Mouse (Mus musculus): ENCODE data around the gene Taok1. TPM values are rescaled to one million over a fixed set of nuclear protein-coding genes. Genes with fewer than 3 reads are reported as not detected.

Gene Taok1
- polyA plus RNA-seq, 1 experiment from 2014 or later, result 23.9 TPM

- H3K4me1 ChIP-seq (replicated peaks), result peaks cover 76% of the 10 kb centered on the region
- H3K9me3 ChIP-seq, result no peaks in the 10 kb centered on the region
- ATAC-seq, result no peak
- under 1% methylated on average over 55 of the region's 74 CpGs for WGBS
- H3K9ac ChIP-seq (replicated peaks), result peak within 1 kb of the TSS; percentile 97
- H3K4me3 ChIP-seq (replicated peaks), result peak within 1 kb of the TSS; percentile 97
- H3K27ac ChIP-seq, result peak within 1 kb of the TSS; percentile 89
- peaks cover 3% of the 10 kb centered on the region; the same call in 1 of the 2 replicates for H3K36me3 ChIP-seq
- no peaks in the 10 kb centered on the region for H3K27me3 ChIP-seq
- peak within 1 kb of the TSS; percentile 98 for H3K4me2 ChIP-seq (replicated peaks)
These were observed 113.9 kb downstream of the Taok1 start, which contains the start of gene Git1 for GRCm38 (mm10) chr11:77493512-77494343. TSS of gene Git1 (plus strand) at chr11:77493562.

GRCm38 (mm10) chr11:77492911-77493332 lies 114.7 kb downstream of the Taok1 start:
- Histone ChIP-seq H3K27ac (peak overlapping the region; percentile 89), H3K27me3 (no peaks in the 10 kb centered on the region), H3K4me2 (replicated peaks) (peak overlapping the region; percentile 98), H3K4me3 (replicated peaks) (peak overlapping the region; percentile 97), H3K9me3 (no peaks in the 10 kb centered on the region), H3K4me1 (replicated peaks) (peaks cover 76% of the 10 kb centered on the region), H3K36me3 (0 out of 2 replicates have a peak, but pooled peaks cover 3% of the 10 kb centered on the region), H3K9ac (replicated peaks) (peak overlapping the region; percentile 97)
- 1% methylated on average over 28 of the region's 32 CpGs for WGBS
- ATAC-seq, result peak; percentile 73

- Histone ChIP-seq H3K9ac (replicated peaks) (peak overlapping the region; percentile 97), H3K4me3 (replicated peaks) (peak overlapping the region; percentile 97), H3K4me1 (replicated peaks) (peaks cover 76% of the 10 kb centered on the region), H3K4me2 (replicated peaks) (peak overlapping the region; percentile 98), H3K27me3 (no peaks in the 10 kb centered on the region), H3K9me3 (no peaks in the 10 kb centered on the region), H3K36me3 (0 out of 2 replicates have a peak, but pooled peaks cover 3% of the 10 kb centered on the region), H3K27ac (peak overlapping the region; percentile 89)
- ATAC-seq, result no peak
- 0% methylated on average over 16 of the region's 18 CpGs for WGBS
These were observed 115.2 kb downstream of the Taok1 start for GRCm38 (mm10) chr11:77492311-77492871.

DNA sequence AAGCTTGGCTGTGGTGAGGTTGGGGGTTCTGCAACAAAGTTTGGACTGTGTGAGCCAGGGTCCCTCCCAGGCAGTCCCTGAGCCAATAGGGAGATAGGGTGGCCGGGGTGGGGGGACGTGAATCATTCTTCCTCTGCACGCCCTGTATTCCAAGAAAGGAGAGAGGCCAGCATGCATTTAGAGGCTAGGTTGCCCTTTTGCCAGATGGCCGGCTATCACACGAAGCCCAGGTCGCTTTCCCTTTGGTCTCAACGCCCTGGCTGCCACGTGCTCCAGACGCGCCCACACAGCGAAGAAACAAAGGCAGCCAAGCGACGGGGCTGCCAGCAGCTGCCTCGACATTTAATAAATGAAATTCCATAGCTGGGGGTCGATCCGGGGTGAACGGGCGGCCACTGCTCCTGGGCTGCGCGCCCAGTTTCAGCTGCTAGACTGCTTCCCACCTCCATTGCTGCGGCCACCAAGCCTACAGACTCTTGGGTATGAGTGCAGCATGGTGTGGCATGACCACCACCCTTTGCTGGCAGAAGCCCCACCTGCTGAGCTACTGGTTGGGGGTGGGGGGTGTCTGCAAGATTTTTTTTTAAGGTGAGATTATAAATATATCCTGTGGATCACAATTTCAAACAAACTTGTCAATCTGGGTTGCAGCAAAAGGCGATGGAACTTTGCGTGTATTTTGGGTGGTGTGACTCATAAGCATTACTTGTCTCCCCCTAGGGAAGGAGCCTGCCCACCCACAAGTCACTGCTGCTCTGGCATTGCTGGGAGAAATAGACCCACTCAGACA lies 115.9 kb downstream of the Taok1 start:
- H3K4me2 ChIP-seq (replicated peaks), result peak overlapping the region; percentile 98
- no peaks in the 10 kb centered on the region for H3K9me3 ChIP-seq
- H3K36me3 ChIP-seq, result no peaks in the 10 kb centered on the region
- peak overlapping the region; percentile 89 for H3K27ac ChIP-seq
- H3K4me3 ChIP-seq (replicated peaks), result peak overlapping the region; percentile 97
- peak; percentile 50 for ATAC-seq
- peaks cover 77% of the 10 kb centered on the region for H3K4me1 ChIP-seq (replicated peaks)
- H3K9ac ChIP-seq (replicated peaks), result peak overlapping the region; percentile 97
- H3K27me3 ChIP-seq, result no peaks in the 10 kb centered on the region
- WGBS, result under 1% methylated on average over 23 of the region's 23 CpGs

DNA sequence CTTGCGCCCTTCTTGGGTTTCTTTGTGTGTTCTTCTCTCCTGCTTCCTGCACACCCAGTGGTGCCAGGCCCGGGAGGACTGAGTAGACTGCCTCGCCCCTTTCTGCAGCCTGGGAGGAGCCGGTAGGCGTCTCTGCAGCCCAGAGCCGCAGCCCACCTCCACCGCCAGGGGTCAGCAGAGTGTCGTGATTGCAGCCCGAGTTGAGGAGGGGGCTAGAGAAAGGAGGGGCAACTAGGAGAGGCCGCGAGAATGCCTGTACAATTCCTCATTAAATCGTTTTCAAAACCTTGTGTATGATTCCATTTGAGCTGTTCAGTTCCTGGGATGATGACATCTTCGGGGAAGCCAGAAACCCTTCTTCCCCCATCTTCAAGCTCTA lies 116.5 kb downstream of the Taok1 start:
- WGBS, result under 1% methylated on average over 13 of the region's 13 CpGs
- Histone ChIP-seq H3K27ac (peak overlapping the region; percentile 89), H3K4me1 (replicated peaks) (peaks cover 79% of the 10 kb centered on the region), H3K9me3 (no peaks in the 10 kb centered on the region), H3K27me3 (no peaks in the 10 kb centered on the region), H3K4me2 (replicated peaks) (peak overlapping the region; percentile 98), H3K9ac (replicated peaks) (peak overlapping the region; percentile 97; the same call in 1 of the 2 replicates), H3K36me3 (no peaks in the 10 kb centered on the region), H3K4me3 (replicated peaks) (peak overlapping the region; percentile 97)
- ATAC-seq, result peak; percentile 71

- H3K9me3 ChIP-seq, result no peaks in the 10 kb centered on the region
These were observed 117.2 kb downstream of the Taok1 start for GRCm38 (mm10) chr11:77490451-77490850.

GRCm38 (mm10) chr11:77489591-77490235 lies 117.9 kb downstream of the Taok1 start, which contains the start of gene Ankrd13b:
TSS of gene Ankrd13b (minus strand) at chr11:77489678.
- under 1% methylated on average over 58 of the region's 87 CpGs for WGBS
- Histone ChIP-seq H3K27ac (peak within 1 kb of the TSS; percentile 93), H3K4me1 (replicated peaks) (peaks cover 78% of the 10 kb centered on the region), H3K27me3 (no peaks in the 10 kb centered on the region), H3K4me3 (replicated peaks) (peak within 1 kb of the TSS; percentile 97), H3K9ac (replicated peaks) (peak within 1 kb of the TSS; percentile 98), H3K36me3 (no peaks in the 10 kb centered on the region), H3K9me3 (no peaks in the 10 kb centered on the region), H3K4me2 (replicated peaks) (peak within 1 kb of the TSS; percentile 98)
- peak; percentile 68 for ATAC-seq

More at GRCm38 (mm10) chr11:77490451-77490850, 117.2 kb downstream of the Taok1 start:
- H3K27me3 ChIP-seq, result no peaks in the 10 kb centered on the region
- WGBS, result 74% methylated on average over 6 of the region's 6 CpGs
- peak overlapping the region; percentile 98 for H3K9ac ChIP-seq (replicated peaks)
- H3K4me1 ChIP-seq (replicated peaks), result peaks cover 79% of the 10 kb centered on the region
- H3K36me3 ChIP-seq, result no peaks in the 10 kb centered on the region
- peak overlapping the region; percentile 93 for H3K27ac ChIP-seq
- no peak for ATAC-seq
- H3K4me2 ChIP-seq (replicated peaks), result peak overlapping the region; percentile 98
- peak overlapping the region; percentile 97 for H3K4me3 ChIP-seq (replicated peaks)

DNA sequence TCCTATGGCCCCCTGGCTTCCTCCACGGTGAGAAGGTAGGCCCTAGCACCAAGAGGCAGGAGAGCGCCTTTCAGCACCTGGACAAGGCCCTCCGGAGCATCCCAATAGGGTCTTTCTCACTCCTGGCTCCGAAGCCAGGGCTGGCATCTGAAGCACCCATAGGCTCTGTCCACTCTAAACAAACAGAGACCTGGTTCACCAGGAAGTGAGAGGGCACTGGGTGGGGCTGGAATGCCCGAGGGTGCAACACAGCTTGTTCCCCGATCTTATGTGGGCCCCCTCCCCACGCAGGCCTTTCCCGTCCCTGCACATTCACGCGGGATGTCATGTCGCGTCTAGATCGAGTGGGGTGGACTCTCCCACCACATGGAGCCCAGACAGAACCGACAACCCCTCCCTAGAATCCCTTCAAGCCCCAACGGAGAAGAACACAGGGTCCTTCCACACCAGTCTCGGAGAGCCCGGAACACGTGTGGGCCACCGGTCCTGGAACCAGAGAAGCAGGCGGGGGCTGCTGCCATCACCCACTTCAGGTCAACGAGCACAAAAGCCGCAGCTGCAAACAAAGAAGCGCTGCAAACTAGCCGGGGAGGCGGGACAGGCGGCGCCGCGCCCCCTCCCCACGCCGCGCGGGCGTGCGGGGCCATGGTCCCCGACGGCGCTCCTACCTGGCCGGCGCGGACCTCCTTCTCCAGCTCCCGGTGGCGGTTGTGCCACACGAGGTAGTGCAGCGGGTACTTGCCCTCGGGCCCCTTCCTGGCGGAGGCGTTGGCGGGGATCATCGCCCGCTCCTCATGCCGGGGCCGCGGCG lies 118.6 kb downstream of the Taok1 start:
- H3K9me3 ChIP-seq, result no peaks in the 10 kb centered on the region
- peak overlapping the region; percentile 98 for H3K4me2 ChIP-seq (replicated peaks)
- no peaks in the 10 kb centered on the region for H3K36me3 ChIP-seq
- peak overlapping the region; percentile 97 for H3K4me3 ChIP-seq (replicated peaks)
- peaks cover 77% of the 10 kb centered on the region for H3K4me1 ChIP-seq (replicated peaks)
- peak overlapping the region; percentile 98 for H3K9ac ChIP-seq (replicated peaks)
- ATAC-seq, result no peak
- H3K27ac ChIP-seq, result peak overlapping the region; percentile 93
- WGBS, result 2% methylated on average over 55 of the region's 55 CpGs
- no peaks in the 10 kb centered on the region for H3K27me3 ChIP-seq

DNA sequence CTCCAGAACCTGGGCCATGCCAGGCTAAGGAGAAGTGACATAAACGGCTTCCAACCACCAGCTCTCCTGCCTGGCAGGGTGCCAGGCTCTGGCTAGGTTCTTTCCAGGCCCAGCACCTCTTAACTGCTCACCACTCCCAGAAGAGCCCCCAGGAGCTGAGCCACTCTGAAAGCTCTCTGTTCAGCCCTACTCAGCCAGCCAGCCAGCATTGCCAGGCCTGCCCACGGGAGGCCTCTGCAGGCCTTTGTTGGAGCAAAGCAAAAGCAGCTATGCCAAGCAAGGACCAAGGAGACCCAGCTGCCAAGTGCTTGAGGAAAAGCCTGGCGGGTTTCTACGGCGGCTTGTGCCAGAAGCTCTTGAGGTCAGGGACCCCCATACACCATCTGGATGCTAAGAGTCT lies 120.8 kb downstream of the Taok1 start:
- Histone ChIP-seq H3K9me3 (no peaks in the 10 kb centered on the region), H3K4me3 (replicated peaks) (peak overlapping the region; percentile 97), H3K27ac (peak overlapping the region; percentile 69), H3K9ac (replicated peaks) (peak overlapping the region; percentile 98), H3K36me3 (no peaks in the 10 kb centered on the region), H3K4me2 (replicated peaks) (peak overlapping the region; percentile 98), H3K4me1 (replicated peaks) (peaks cover 79% of the 10 kb centered on the region), H3K27me3 (no peaks in the 10 kb centered on the region)
- no peak for ATAC-seq
- 44% methylated on average over 5 of the region's 5 CpGs for WGBS

GRCm38 (mm10) chr11:77485229-77485628 lies 122.4 kb downstream of the Taok1 start:
- Histone ChIP-seq H3K4me2 (replicated peaks) (peak overlapping the region; percentile 98), H3K9me3 (no peaks in the 10 kb centered on the region), H3K4me1 (replicated peaks) (peaks cover 74% of the 10 kb centered on the region), H3K27ac (peak overlapping the region; percentile 39; the same call in 1 of the 2 replicates), H3K9ac (replicated peaks) (peak overlapping the region; percentile 33), H3K36me3 (no peaks in the 10 kb centered on the region), H3K4me3 (replicated peaks) (no peak overlapping the region), H3K27me3 (no peaks in the 10 kb centered on the region)
- WGBS, result 42% methylated on average over 6 of the region's 6 CpGs
- ATAC-seq, result no peak
